Mouse (Mus musculus) lung, adult 18-20 months (tissue): ENCODE measurements at regions not wholly inside any gene's neighbourhood (a gene's known extent, or its start where the extent isn't known, plus 50 kb on each side); places are given as distances from the start of the nearest gene placed in this dataset.
A peak's percentile ranks its signal among the peaks of the same experiment; 100 is the strongest.
"Not testable (repeated sequence)": the region's sequence is repeated elsewhere in the genome, so short reads cannot be mapped to it uniquely, and the experiment has no call there.

ENCODE experiments used
- DNase-seq, 2 experiments: peaks; one replicate each; pipeline ENCODE4 v3.0.0; 2022; ENCODE audit warnings: mixed read lengths in 2 of 2

DNA sequence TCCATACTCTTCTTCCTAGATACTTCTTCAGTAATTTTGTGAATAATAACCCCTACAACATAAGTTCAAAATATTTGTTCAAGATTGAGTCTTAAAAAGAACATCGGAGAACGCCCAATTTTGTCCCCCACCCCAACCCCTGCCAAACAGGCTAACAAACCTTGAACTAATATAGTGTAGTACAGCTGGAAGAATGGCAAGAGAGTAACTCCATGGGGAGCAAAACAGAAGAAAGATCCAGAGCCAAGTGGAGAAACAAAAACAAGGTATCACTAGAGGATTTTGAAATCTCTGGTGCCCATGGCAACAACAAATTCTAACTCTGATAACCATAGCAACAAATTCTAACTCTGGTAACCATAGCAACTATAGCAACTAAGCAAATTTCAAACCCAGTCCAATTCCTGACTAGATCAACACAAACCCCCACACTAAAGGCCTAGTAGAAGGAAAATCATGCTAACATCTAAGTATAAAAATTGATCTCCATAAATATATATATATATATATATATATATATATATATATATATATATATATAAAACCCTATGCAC, 74.2 kb upstream of the Magee2 start:
- no peak for DNase-seq

DNA sequence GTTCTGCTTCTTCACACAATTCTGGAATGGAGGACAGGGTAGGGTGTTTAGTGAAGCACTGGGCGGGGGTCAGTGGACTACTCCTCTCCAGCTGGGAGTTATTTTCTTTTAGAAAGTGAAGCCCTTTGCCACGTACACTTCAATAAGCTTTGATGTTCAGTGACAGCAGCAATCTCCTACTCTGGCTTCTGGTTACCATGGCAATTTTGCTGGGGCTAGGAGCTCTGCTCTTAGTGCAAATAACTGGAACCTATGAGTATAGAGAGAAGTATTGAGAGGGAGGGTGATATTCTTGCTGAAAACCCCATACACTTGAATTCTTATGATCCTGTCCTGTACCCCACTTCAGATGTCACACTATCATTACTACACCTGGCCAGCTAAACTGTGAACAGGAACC, 94.5 kb upstream of the Magee2 start:
- no peak for DNase-seq

DNA sequence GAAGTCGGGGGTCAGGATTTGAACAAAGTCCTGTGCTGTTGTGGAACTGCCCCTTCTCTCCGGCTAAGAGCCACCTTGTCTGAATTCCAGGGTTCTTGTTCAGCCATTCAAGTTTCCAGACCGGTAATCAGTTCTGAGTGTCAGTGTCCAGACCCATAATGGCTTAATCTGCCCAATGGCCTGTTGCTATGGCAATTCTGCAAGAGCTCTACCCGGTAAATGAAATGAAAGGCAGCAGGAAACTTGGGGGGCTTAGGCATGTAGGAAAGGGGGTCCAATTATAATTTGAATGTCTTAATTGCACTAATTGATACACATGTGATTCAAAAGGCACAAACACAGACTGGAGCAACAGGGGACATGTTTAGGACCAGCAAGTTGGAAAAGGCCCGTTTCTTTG, 95.7 kb upstream of the Magee2 start:
- DNase-seq, result not testable (repeated sequence)

DNA sequence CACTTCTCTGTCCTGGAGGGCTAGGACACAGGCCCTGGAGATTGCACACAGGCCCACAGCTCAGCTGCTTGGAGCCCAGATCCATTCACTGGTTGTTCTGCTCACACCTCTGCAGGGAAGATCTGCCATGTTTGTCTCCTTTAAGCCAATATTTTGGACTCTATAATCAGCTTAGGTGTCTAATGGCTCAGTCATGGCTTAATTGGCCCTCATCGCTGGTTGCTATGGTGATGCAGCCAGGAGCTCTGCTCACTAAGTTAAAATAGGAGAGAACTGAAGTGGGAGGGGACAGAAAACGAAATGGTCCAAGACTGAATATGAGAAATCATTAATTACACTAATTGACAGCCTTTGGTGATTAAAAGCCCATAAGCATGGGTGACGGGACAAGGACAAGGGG, 96.3 kb upstream of the Magee2 start:
- not testable (repeated sequence) for DNase-seq

DNA sequence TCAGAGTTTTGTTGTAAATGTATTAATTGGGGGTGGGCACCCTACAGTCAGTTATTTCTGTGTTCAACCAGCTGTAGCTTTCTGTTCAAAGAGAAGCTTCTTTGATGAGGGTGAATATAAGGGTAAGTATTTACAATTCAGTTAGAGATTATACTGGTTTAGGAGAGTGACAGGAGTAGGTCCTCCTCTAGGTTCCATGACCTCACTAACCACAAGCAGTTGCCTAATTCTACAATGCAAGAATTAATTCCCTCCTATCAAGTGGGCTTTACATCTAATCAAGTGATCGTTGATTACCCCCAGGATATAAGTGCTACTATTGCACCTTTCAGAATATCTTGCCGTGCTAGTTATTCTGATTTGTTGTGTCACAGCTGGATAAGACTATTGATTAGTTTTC, 101.1 kb upstream of the Pbdc1 start:
- no peak for DNase-seq

DNA sequence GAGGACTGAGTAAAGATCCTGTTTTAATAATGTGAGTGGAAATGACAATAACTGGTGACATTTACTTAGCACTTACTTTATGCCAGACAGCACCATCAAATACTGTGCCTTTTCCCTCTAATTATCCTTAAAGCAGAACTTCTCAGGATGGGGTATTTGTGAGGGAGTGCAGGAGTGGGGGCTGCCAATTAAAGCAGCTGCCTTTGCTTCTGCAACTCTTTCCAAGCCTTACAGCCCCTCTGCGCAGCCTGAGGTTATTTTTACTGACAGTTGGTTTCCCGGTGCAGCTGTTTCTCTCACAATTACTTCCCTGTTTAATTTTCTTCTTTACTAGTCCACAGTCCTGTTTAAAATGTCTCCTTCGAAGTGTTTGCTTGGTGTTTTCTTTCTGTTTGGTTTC, 76.3 kb upstream of the Pbdc1 start:
- no peak for DNase-seq

DNA sequence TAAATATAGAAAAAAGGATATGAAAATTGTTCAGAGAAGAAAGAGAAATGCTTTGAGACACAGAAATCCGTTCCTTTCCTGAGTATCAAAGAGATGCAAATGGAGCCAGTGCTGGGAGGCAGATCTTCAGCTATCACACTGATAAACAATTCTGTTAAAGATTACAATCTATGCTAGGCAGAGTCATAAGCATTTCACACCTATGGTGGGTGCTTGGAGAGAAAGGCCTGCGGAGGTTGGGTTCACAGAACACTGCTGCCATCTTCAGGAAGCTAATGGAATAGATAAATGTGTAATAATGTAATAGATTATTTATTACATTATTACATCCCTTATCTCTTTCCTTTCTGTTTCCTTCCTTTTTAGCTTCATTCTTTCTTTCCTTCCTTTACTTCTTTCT, 73.1 kb upstream of the Pbdc1 start:
- DNase-seq, result peak in 1 of 2 experiments; percentile 16
